Mouse (Mus musculus) CH12.LX (cell line): ENCODE data around the gene Mien1. TPM values are rescaled to one million over a fixed set of nuclear protein-coding genes. Genes with fewer than 3 reads are reported as not detected.

Experiments
- DNase-seq: peaks from one replicate; pipeline ENCODE4 v3.0.0-alpha.2; 2013; ENCODE audit errors: extremely low read depth
- H3K27ac ChIP-seq: 2 replicates; pipeline ENCODE4 v1.5.1; 2012; ENCODE audit warnings: low read depth, mild to moderate bottlenecking, control low read depth, moderate library complexity; ENCODE audit not compliant: insufficient read depth
- H3K27me3 ChIP-seq: replicated peaks from 2 replicates; pipeline ENCODE3; 2012; ENCODE audit warnings: inconsistent platforms
- H3K36me3 ChIP-seq, 2 experiments: replicated peaks in 1 of 2; 2 replicates each; pipeline versions ENCODE3 to v1.6.1; 2012; ENCODE audit warnings: inconsistent platforms in 1 of 2, low read length in 1 of 2, mild to moderate bottlenecking in 1 of 2, mixed read lengths in 1 of 2, moderate library complexity in 1 of 2; ENCODE audit not compliant: control insufficient read depth in 1 of 2, insufficient read depth in 1 of 2
- H3K4me1 ChIP-seq, 2 experiments: 2 replicates each; pipeline ENCODE4 v1.6.1; 2012; ENCODE audit warnings: inconsistent platforms in 1 of 2, moderate library complexity in 1 of 2; ENCODE audit not compliant: insufficient read depth in 2 of 2, control insufficient read depth in 1 of 2
- H3K4me2 ChIP-seq: 2 replicates; pipeline ENCODE4 v1.6.1; 2012; ENCODE audit warnings: low read depth, mild to moderate bottlenecking, control low read depth; ENCODE audit not compliant: poor library complexity, insufficient read depth, severe bottlenecking
- H3K4me3 ChIP-seq, 3 experiments: fragments of 150-350 bp in 1 of 3; sonication (generic) in 1 of 3; replicated peaks in 1 of 3; 2 replicates each; pipeline versions ENCODE3 to v1.5.1; 2011 to 2012; ENCODE audit warnings: low read depth in 2 of 3, low read length in 2 of 3, mild to moderate bottlenecking in 2 of 3, moderate library complexity in 2 of 3, control low read depth in 1 of 3, improper control_type of control experiment in 1 of 3, inconsistent platforms in 1 of 3, mixed read lengths in 1 of 3; ENCODE audit not compliant: poor library complexity in 1 of 3
- H3K79me2 ChIP-seq: replicated peaks from 2 replicates; pipeline ENCODE4 v1.6.1; 2012; ENCODE audit warnings: mild to moderate bottlenecking, moderate library complexity; ENCODE audit not compliant: control insufficient read depth, poor library complexity, insufficient read depth, severe bottlenecking; ENCODE audit errors: extremely low read depth
- H3K9ac ChIP-seq: 2 replicates; pipeline ENCODE4 v1.6.1; 2012; ENCODE audit warnings: low read depth, mild to moderate bottlenecking, control low read depth, moderate library complexity; ENCODE audit not compliant: insufficient read depth
- H3K9me3 ChIP-seq: replicated peaks from 2 replicates; pipeline ENCODE3; 2012; ENCODE audit warnings: low read length, inconsistent platforms, mixed read lengths
- BHLHE40 ChIP-seq: IDR thresholded peaks from 2 replicates; pipeline ENCODE4 v1.6.1; 2011; ENCODE audit warnings: mild to moderate bottlenecking, low read depth, low read length, improper control_type of control experiment
- CHD1 ChIP-seq: IDR thresholded peaks from 2 replicates; pipeline ENCODE4 v1.6.1; 2012; ENCODE audit warnings: low read depth, low read length, improper control_type of control experiment, inconsistent platforms
- CHD2 ChIP-seq: IDR thresholded peaks from 2 replicates; pipeline ENCODE4 v1.6.1; 2011; ENCODE audit warnings: low read length, improper control_type of control experiment
- E2F4 ChIP-seq: IDR thresholded peaks from 2 replicates; pipeline ENCODE4 v1.6.1; 2011; ENCODE audit warnings: low read depth, low read length, improper control_type of control experiment; ENCODE audit not compliant: insufficient replicate concordance
- EP300 ChIP-seq: IDR thresholded peaks from 2 replicates; pipeline ENCODE4 v1.6.1; 2011; ENCODE audit warnings: low read length, improper control_type of control experiment
- ETS1 ChIP-seq: conservative IDR thresholded peaks from 2 replicates; pipeline ENCODE4 v1.6.1; 2012; ENCODE audit warnings: low read depth, mild to moderate bottlenecking, inconsistent platforms, low read length, improper control_type of control experiment, moderate library complexity
- HCFC1 ChIP-seq: IDR thresholded peaks from 2 replicates; pipeline ENCODE4 v1.6.1; 2012; ENCODE audit warnings: low read depth, mild to moderate bottlenecking, inconsistent platforms, low read length, improper control_type of control experiment
- IRF4 ChIP-seq: IDR thresholded peaks from 2 replicates; pipeline ENCODE4 v1.6.1; 2014; ENCODE audit warnings: low read depth, mild to moderate bottlenecking, inconsistent platforms, low read length, improper control_type of control experiment
- JUN ChIP-seq: IDR thresholded peaks from 2 replicates; pipeline ENCODE4 v1.6.1; 2011; ENCODE audit warnings: low read depth, mild to moderate bottlenecking, low read length, improper control_type of control experiment, moderate library complexity; ENCODE audit not compliant: insufficient read depth
- JUND ChIP-seq: conservative IDR thresholded peaks from 2 replicates; pipeline ENCODE4 v1.6.1; 2011; ENCODE audit warnings: low read depth, low read length, improper control_type of control experiment
- KAT2A ChIP-seq: IDR thresholded peaks from 2 replicates; pipeline ENCODE4 v1.6.1; 2012; ENCODE audit warnings: low read length, improper control_type of control experiment, inconsistent platforms; ENCODE audit not compliant: insufficient replicate concordance
- MAFK ChIP-seq: IDR thresholded peaks from 2 replicates; pipeline ENCODE4 v1.6.1; 2011; ENCODE audit warnings: low read length, improper control_type of control experiment; ENCODE audit not compliant: insufficient replicate concordance
- MAX ChIP-seq: IDR thresholded peaks from 2 replicates; pipeline ENCODE4 v1.6.1; 2011; ENCODE audit warnings: low read length, improper control_type of control experiment
- MAZ ChIP-seq: IDR thresholded peaks from 2 replicates; pipeline ENCODE4 v1.6.1; 2012; ENCODE audit warnings: low read depth, mild to moderate bottlenecking, inconsistent platforms, low read length, improper control_type of control experiment, moderate library complexity
- MXI1 ChIP-seq: IDR thresholded peaks from 2 replicates; pipeline ENCODE4 v1.6.1; 2011; ENCODE audit warnings: mild to moderate bottlenecking, low read depth, low read length, improper control_type of control experiment
- MYC ChIP-seq: IDR thresholded peaks from 2 replicates; pipeline ENCODE4 v1.6.1; 2011; ENCODE audit warnings: low read depth, mild to moderate bottlenecking, improper control_type of control experiment, low read length
- NELFE ChIP-seq: IDR thresholded peaks from 2 replicates; pipeline ENCODE4 v1.6.1; 2011; ENCODE audit warnings: low read depth, low read length, improper control_type of control experiment
- POLR2A ChIP-seq: IDR thresholded peaks from 2 replicates; pipeline ENCODE4 v1.6.1; 2011; ENCODE audit warnings: low read depth, mild to moderate bottlenecking, improper control_type of control experiment, low read length
- POLR2AphosphoS2 ChIP-seq: IDR thresholded peaks from 2 replicates; pipeline ENCODE4 v1.6.1; 2011; ENCODE audit warnings: low read depth, low read length, improper control_type of control experiment
- SIN3A ChIP-seq: IDR thresholded peaks from 2 replicates; pipeline ENCODE4 v1.6.1; 2012; ENCODE audit warnings: low read length, improper control_type of control experiment, inconsistent platforms
- SMC3 ChIP-seq: IDR thresholded peaks from 2 replicates; pipeline ENCODE4 v1.6.1; 2011; ENCODE audit warnings: low read depth, low read length, improper control_type of control experiment
- TBP ChIP-seq: conservative IDR thresholded peaks from 2 replicates; pipeline ENCODE4 v1.6.1; 2011; ENCODE audit warnings: low read depth, low read length, improper control_type of control experiment
- TCF12 ChIP-seq: IDR thresholded peaks from 2 replicates; pipeline ENCODE4 v1.6.1; 2014; ENCODE audit warnings: low read depth, mild to moderate bottlenecking, inconsistent platforms, low read length, improper control_type of control experiment
- UBTF ChIP-seq: IDR thresholded peaks from 2 replicates; pipeline ENCODE4 v1.6.1; 2012; ENCODE audit warnings: low read depth, mild to moderate bottlenecking, inconsistent platforms, low read length, improper control_type of control experiment, moderate library complexity
- ZMIZ1 ChIP-seq: IDR thresholded peaks from 2 replicates; pipeline ENCODE4 v1.6.1; 2012; ENCODE audit warnings: low read depth, mild to moderate bottlenecking, inconsistent platforms, low read length, improper control_type of control experiment
- ZNF384 ChIP-seq: IDR thresholded peaks from 2 replicates; pipeline ENCODE4 v1.6.1; 2012; ENCODE audit warnings: low read depth, low read length, improper control_type of control experiment, inconsistent platforms
- dilution Hi-C: fragments of 300-500 bp; cut with MboI; formaldehyde crosslinking; loops from 2 replicates; pipeline ENCODE4 v1.14.3; 2020; ENCODE audit warnings: low sequenced_read_pairs; ENCODE audit not compliant: extremely low pct_unique_long_range_greater_than_20kb, extremely low pct_ligation_motif_present
- in situ Hi-C: fragments of 300-500 bp; cut with MboI; formaldehyde crosslinking; loops from 3 replicates; pipeline ENCODE4 v1.14.3; 2019; ENCODE audit warnings: low sequenced_read_pairs, low pct_ligation_motif_present, low pct_unique_long_range_greater_than_20kb, mixed read lengths
- polyA plus RNA-seq: library from polyadenylated mRNA; unstranded; fragments of >175 nt; gene quantifications from 2 replicates; pipeline ENCODE4 v1.2.1, GENCODE M21; 2012; ENCODE audit warnings: low read depth; ENCODE audit not compliant: insufficient read length
- total RNA-seq, 2 experiments: library from RNA; depleted of rRNA; stranded (reverse); fragments of 300-350 nt in 1 of 2; fragments of >200 nt in 1 of 2; gene quantifications; 2 replicates each; pipeline ENCODE4 v1.2.3; 2012 to 2014

Gene Mien1
- total and polyA plus RNA-seq, 3 experiments: 84.7 to 129 (median 94.6) TPM

- no peak for TF ChIP-seq POLR2AphosphoS2
- no peak for TF ChIP-seq ZNF384
- peak; percentile 95; the same call in 1 of the 2 replicates for TF ChIP-seq CHD1
- TF ChIP-seq EP300: no peak; the same call in 1 of the 2 replicates
- TF ChIP-seq MXI1: no peak; the same call in 1 of the 2 replicates
- TF ChIP-seq KAT2A: 0 out of 2 replicates have a peak, but pooled peaks have one; percentile 53
- TF ChIP-seq TBP: no peak
- no peak for TF ChIP-seq UBTF
Measured at GRCm38 (mm10) chr11:98475630-98476433, 37.0 kb upstream of the Mien1 start (continued).

- Histone ChIP-seq H3K27me3 (no peaks in the 10 kb centered on the region), H3K9me3 (no peaks in the 10 kb centered on the region), H3K9ac (peak overlapping the region; percentile 96), H3K4me3 (peak overlapping the region; percentile 54 to 83 (median 70)), H3K27ac (peak overlapping the region; percentile 82), H3K36me3 (peaks cover 17 to 45% of the 10 kb centered on the region in 2 experiments), H3K4me1 (peaks cover 36 to 60% of the 10 kb centered on the region in 2 experiments), H3K4me2 (peak overlapping the region; percentile 96), H3K79me2 (peaks cover 60% of the 10 kb centered on the region)
- DNase-seq: peak; percentile 91
- in situ Hi-C loops: loop anchor here (5.0 kb wide), 1 partner anchor 72 kb away; the partner anchor contains the start of gene Ikzf3
- TF ChIP-seq MYC (peak; percentile 98), JUND (no peak), MAZ (peak; percentile 9; the same call in 1 of the 2 replicates), UBTF (peak; percentile 74; the same call in 1 of the 2 replicates), POLR2A (peak; percentile 81), ZMIZ1 (peak; percentile 90; the same call in 1 of the 2 replicates), MAFK (peak; percentile 8; the same call in 1 of the 2 replicates), MXI1 (peak; percentile 98), E2F4 (no peak), IRF4 (no peak; the same call in 1 of the 2 replicates), SIN3A (peak; percentile 80), HCFC1 (peak; percentile 33), ETS1 (0 out of 2 replicates have a peak, but pooled peaks have one; percentile 19), BHLHE40 (peak; percentile 64), JUN (no peak), NELFE (peak; percentile 59; the same call in 1 of the 2 replicates), TBP (peak; percentile 90), CHD2 (no peak), SMC3 (peak; percentile 23), MAX (peak; percentile 97), POLR2AphosphoS2 (peak; percentile 71), ZNF384 (peak; percentile 29; the same call in 1 of the 2 replicates), KAT2A (peak; percentile 56; the same call in 1 of the 2 replicates), TCF12 (peak; percentile 78; the same call in 1 of the 2 replicates)
- TF ChIP-seq, all 38 proteins: peak for 19
- dilution Hi-C loops: no loop called here
Measured at GRCm38 (mm10) chr11:98474967-98475366, 36.2 kb upstream of the Mien1 start.
